Mouse (Mus musculus): ENCODE measurements around the gene Ripor2.

The Ripor2 gene

DNA sequence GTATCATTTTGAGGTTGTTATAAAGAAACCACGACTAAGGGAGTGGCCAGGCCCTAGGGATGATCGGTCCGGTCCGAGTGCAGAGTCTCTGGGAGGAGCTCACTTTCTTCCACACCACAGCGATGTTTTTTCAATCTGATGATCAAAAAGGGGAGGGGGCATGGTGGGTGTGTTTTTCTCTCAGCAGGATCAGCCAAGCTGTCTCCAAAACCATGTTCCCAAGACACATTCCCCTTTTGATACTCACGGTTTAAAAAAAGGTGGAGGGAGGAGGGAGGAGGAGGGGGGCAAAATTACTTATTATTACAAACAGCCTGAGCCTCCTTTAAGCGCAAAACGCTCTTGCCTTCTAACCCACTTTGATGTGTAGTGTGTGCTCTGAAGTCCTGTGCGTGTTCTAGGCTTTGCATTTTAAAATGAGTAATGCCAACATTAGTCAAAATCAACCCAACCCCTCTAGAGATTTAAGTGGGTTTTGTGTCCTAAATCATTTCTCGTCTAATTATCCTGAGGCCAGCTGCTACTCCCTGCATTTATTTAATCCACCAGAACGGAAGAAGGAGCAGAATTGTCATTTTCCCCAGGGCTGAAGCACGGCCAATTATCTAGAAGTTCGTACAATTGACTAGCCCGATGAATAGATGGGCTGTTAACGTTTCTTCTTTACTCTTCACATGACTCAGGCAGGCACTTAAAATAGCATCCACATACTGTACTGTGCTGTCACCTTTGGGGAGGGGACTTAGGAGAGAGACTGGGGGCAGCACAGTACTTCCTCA lies 74.9 kb downstream of the Ripor2 start:
- ChIA-PET POLR2A (interaction anchor here in 2 of 4 experiments (0.5 to 1.0 kb wide), 4 partner anchors 9 to 410 kb away, joined by 3 read pairs; no protein-coding TSS in a partner anchor), CTCF (interaction anchor here in 2 of 4 experiments (0.6 to 1.1 kb wide), 2 partner anchors 30 to 241 kb away, joined by 3 to 4 read pairs; no protein-coding TSS in a partner anchor)

DNA sequence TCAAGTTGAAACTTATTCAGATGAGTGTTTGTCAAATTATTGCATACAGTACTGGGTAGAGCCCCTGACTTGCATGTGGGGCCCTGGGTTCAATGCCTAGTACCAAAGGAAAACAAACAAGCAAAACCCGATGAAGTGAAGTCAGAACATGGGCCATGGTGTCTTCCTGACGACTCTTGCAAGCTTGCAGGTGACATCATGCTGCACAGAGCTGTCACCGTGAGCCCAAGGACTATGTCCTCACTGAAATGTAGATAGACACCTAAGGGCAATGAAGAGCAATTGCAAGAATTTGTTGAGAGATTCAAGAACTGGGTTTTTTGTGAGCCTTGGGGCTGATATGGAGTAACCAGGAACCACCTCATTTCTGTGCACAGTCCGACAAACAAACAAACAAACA lies 84.8 kb downstream of the Ripor2 start:
- ChIA-PET CTCF (no interaction called here), POLR2A (no interaction called here)

DNA sequence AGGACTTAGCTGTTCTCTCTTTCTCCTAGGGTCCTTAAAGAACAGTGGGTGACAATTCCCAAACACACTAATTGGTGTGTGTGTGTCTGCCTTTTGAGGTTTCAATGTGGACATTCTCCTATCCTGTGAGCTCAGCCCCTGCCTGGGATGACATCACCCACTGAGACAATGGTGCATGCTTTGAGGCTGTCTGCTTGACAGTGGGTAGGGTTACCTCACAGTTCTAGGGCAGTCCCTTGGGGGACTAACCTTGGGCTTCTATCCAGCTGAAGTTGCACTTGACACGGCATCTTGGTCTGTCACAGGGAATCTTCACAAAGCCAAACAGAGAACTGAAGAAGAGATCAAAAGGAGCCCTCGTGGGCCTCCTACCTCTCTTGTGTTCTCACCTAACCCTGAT lies 86.6 kb downstream of the Ripor2 start:
- POLR2A ChIA-PET = interaction anchor here in 1 of 4 experiments (0.6 kb wide), 1 partner anchor 272 kb away, joined by 3 read pairs; no protein-coding TSS in a partner anchor

DNA sequence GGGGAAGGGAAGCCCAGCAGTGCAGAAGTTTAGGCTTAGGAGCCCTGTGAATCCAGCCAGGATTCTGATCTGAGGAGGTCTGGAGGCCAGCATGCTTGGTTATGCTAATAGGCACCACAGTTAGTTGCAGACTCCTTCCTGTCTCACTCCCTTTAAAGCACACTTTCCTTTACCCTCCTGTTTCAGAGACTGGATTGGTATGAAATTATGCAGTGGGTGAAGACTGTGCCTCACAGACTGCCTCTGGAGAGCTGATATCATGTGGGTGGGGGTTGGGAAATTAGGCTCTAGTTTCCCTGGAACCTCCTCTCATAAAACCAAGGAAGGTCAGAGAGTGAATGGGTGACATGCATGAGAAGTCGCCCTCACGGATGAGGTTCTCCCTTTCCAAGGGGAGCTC lies 88.7 kb downstream of the Ripor2 start:
- CTCF ChIA-PET = interaction anchor here in 3 of 4 experiments (0.6 to 1.2 kb wide), 3 partner anchors 17 to 63 kb away, joined by 3 to 5 read pairs (median 4); no protein-coding TSS in a partner anchor
- POLR2A ChIA-PET = interaction anchor here in 1 of 4 experiments (1.0 kb wide), 1 partner anchor 86 kb away, joined by 3 read pairs; no protein-coding TSS in a partner anchor

More for the DNA sequence above, 86.6 kb downstream of the Ripor2 start:
- CTCF ChIA-PET = interaction anchor here in 1 of 4 experiments (1.2 kb wide), 1 partner anchor 19 kb away, joined by 3 read pairs; no protein-coding TSS in a partner anchor

- POLR2A ChIA-PET = interaction anchor here in 1 of 4 experiments (0.8 to 1.4 kb wide), 3 partner anchors 8 to 162 kb away, joined by 3 to 4 read pairs (median 3); no protein-coding TSS in a partner anchor
- CTCF ChIA-PET = interaction anchor here (0.6 to 0.9 kb wide), 4 partner anchors 8 to 248 kb away, joined by 3 to 8 read pairs (median 4); no protein-coding TSS in a partner anchor
Measured at GRCm38 (mm10) chr13:24679027-24679680, 97.2 kb downstream of the Ripor2 start.

DNA sequence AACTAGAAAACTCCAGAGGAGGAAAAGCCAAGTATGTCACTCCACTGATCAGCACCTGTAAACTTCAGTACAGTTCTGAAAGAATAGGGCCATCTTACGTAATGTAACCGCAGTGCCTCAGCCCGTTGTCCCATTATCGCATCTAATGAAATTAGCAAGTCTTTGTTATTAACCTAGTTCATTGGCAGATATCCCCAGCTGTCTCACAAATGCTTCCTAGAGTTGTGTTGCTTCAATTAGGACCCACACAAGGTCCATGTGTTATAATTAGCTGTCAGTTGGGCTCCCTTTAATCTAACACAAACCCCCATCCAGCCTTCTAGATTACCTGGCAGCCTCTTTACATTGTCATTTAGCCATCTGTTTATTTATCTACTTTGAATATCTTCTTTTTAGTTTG lies 99.0 kb downstream of the Ripor2 start:
- ChIA-PET CTCF (no interaction called here), POLR2A (no interaction called here)

DNA sequence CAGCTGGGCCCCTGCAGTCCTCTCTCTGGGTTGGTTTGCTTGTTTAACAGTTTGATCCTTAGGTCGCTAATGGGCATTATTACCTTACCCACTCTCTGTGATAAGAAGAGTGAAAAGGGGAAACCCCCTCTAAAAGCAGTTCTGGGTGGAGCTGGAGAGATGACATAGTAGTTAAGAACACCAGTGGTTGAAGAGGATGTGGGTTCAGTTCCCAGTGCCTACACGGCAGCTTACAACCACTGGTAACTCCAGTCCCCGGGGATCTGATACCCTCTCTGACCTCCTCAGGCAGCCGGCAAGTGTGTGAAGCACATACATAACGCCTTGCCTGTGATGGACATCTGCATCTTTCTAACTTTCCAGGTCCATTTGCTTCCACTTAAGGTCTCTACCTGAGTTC lies 100.4 kb downstream of the Ripor2 start:
- ChIA-PET CTCF (no interaction called here), POLR2A (no interaction called here)

DNA sequence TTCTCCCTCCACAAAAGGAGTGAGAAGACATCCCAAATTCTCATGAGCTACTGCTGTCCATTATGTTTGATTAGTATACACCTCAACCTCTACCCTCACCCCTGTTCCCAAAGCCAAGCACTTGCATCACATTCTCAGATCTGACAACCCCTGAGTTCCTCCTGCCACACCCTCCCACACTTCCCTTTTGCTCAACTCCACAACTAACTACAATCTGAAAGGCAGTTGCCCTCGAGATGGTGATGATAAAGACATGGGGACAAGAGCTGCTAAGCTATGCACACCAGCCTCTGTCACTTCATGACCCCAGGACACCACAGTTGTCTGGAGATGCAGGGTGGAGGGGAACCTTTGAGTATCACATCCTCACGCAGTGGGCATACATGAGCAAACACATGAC lies 102.5 kb downstream of the Ripor2 start:
- CTCF ChIA-PET = interaction anchor here in 1 of 4 experiments (0.6 kb wide), 1 partner anchor 51 kb away, joined by 3 read pairs; no protein-coding TSS in a partner anchor
- POLR2A ChIA-PET = interaction anchor here in 2 of 4 experiments (0.7 to 1.1 kb wide), 2 partner anchors 9 to 80 kb away, joined by 3 read pairs; no protein-coding TSS in a partner anchor

GRCm38 (mm10) chr13:24685846-24686245 lies 103.9 kb downstream of the Ripor2 start:
- ChIA-PET CTCF (interaction anchor here (0.6 to 5.7 kb wide), 16 partner anchors 11 to 853 kb away, joined by 3 to 55 read pairs (median 10); no protein-coding TSS in a partner anchor), POLR2A (interaction anchor here in 2 of 4 experiments (0.9 to 1.6 kb wide), 3 partner anchors 11 to 923 kb away, joined by 3 read pairs; partner anchors contain the start of gene Hist1h1a (in 1 of the 2))

DNA sequence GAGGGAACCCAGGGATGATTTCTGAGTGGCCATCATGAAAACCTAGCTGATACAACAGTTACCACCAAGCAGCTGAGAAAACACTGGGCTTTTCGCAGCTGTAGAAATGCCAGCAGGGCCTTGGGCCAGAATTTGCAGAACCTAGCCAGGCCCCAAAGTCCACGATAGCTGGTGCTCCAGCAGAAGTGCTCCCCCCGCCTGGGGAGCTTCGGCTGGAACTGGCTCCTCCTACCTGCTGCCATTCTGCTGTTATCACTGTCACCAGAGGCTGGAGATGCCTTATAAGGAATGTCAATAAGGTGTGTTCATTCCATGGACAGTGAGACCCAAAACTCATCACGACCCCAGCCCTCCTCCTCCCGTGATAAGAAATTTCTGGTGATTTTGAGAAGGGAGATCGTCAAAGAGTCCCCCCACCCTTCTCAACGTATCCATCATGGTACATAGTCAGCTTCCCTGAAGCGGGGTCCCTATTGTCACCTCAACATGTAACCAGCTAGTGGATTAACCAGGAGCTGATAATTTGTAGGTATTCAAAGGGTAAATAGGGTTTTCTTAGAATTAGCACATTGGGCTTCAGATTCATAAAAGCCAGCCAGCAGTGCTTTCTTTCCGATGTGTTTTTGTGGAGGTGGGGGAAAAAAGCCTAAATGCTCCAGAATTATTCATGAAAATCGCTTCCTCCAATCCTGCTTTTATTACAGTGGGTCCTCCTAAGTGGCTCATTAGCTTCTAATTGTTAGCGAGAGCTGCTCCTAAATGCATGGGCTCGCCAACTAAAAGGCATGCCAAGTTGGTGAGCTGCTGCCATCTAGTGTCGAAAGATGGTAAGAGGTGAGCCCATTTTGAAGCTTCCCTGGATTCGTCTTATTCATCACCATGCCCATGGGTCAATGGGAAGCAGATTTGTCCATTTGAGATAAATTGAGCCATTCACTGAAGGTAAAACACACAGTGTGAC lies 105.0 kb downstream of the Ripor2 start:
- POLR2A ChIA-PET = interaction anchor here (0.5 to 1.6 kb wide), 11 partner anchors 8 to 989 kb away, joined by 3 to 8 read pairs (median 3); partner anchors contain the start of genes Hist1h1a (in 1 of the 4) and Hist1h4c (in 1 of the 4)

GRCm38 (mm10) chr13:24693312-24693711 lies 111.3 kb downstream of the Ripor2 start:
- POLR2A ChIA-PET = no interaction called here
- CTCF ChIA-PET = interaction anchor here in 1 of 4 experiments (1.0 kb wide), 1 partner anchor 20 kb away, joined by 4 read pairs; no protein-coding TSS in a partner anchor

More for the DNA sequence above, 105.0 kb downstream of the Ripor2 start:
- CTCF ChIA-PET = interaction anchor here (0.5 to 5.7 kb wide), 76 partner anchors 8 to 895 kb away, joined by 3 to 55 read pairs (median 4); partner anchors contain the start of gene Armh2 (in 1 of the 4)

- ChIA-PET POLR2A (interaction anchor here in 2 of 4 experiments (0.6 to 1.1 kb wide), 2 partner anchors 28 to 128 kb away, joined by 3 read pairs; no protein-coding TSS in a partner anchor), CTCF (interaction anchor here in 3 of 4 experiments (0.8 to 1.8 kb wide), 5 partner anchors 14 to 282 kb away, joined by 3 to 5 read pairs (median 3); no protein-coding TSS in a partner anchor)
Measured at GRCm38 (mm10) chr13:24698746-24699145, 116.8 kb downstream of the Ripor2 start.

- ChIA-PET CTCF (interaction anchor here in 3 of 4 experiments (0.6 to 2.1 kb wide), 4 partner anchors 11 to 116 kb away, joined by 4 to 7 read pairs (median 6); no protein-coding TSS in a partner anchor), POLR2A (interaction anchor here in 1 of 4 experiments (1.5 kb wide), 2 partner anchors 7 to 12 kb away, joined by 4 read pairs; no protein-coding TSS in a partner anchor)
Measured at GRCm38 (mm10) chr13:24702128-24702527, 120.1 kb downstream of the Ripor2 start.

DNA sequence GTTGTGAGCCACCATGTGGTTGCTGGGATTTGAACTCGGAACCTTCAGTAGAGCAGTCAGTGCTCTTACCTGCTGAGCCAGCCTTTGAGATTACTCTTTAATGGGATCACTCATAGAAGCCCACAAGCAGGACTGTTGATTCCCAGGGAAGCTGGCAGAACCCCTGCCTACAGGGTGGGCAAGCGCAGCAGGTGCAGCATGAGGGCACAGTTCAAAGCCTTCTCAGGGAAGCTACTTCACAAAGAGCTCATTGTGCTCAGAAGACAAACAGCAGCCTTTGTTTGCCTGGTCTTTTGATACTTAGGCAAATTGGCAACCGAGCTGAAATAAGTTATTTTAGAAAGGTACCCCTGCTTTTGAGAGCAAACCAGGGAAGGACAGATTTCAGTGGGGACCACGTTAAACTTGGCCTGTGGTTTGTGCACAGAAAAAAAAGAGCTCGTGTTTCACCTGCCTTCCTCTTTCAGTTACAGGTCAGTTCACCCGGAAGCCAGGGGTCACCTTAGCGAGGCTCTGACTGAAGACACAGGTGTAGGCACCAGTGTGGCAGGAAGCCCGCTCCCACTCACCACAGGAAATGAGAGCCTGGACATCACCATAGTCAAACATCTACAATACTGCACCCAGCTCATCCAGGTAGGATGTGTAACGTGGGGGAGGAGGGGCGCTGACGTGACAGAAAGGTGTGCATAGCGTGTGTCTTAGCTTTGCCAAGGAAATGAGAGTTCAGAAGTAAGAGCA lies 127.8 kb downstream of the Ripor2 start:
- ChIA-PET CTCF (interaction anchor here in 1 of 4 experiments (1.1 to 1.2 kb wide), 2 partner anchors 23 to 917 kb away, joined by 4 to 5 read pairs; no protein-coding TSS in a partner anchor), POLR2A (interaction anchor here in 2 of 4 experiments (0.6 to 1.5 kb wide), 5 partner anchors 9 to 964 kb away, joined by 3 to 4 read pairs (median 3); partner anchors contain the start of gene Hist1h2bb (in 1 of the 2))

GRCm38 (mm10) chr13:24710968-24711367 lies 129.0 kb downstream of the Ripor2 start:
- POLR2A ChIA-PET = no interaction called here
- CTCF ChIA-PET = interaction anchor here in 1 of 4 experiments (0.5 kb wide), 1 partner anchor 17 kb away, joined by 4 read pairs; no protein-coding TSS in a partner anchor

DNA sequence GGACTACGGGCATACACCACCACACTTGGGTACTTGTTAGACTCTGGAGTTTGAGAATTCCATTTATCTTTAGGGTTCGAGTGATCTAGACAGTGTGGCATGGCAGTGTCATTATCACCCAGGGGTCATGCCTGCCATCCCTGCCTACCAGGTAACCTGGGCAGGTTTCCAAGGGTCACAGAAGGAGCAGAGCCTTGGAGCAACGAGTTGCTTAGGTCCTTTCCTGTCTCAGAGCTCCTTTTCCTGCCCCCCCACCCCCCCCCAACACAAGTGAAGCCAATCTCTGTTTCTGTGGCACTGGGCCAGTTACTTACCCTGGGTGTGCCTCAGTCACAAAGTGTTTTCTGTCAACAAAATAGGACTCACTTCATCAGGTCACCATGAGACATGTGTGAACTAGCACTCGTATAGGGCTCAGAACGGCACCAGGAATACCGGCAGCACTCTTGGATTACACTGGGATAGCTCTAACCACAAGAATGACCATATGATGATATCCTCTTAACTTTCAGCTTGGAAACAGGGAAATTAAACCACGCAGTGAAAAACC lies 130.7 kb downstream of the Ripor2 start:
- CTCF ChIA-PET = interaction anchor here (0.6 to 2.8 kb wide), 30 partner anchors 10 to 920 kb away, joined by 3 to 22 read pairs (median 4); no protein-coding TSS in a partner anchor
- POLR2A ChIA-PET = interaction anchor here (0.7 to 1.7 kb wide), 11 partner anchors 11 to 949 kb away, joined by 3 to 5 read pairs (median 4); partner anchors contain the start of genes Armh2 (in 1 of the 4), Gmnn (in 1 of the 4) and Hist1h1a (in 1 of the 4)
